Mouse (Mus musculus) neural tube, embryonic 10.5 days (tissue): ENCODE results near the gene D930007J09Rik.

Experiments
- DNase-seq: peaks from one replicate; pipeline ENCODE4 v3.0.0-alpha.2; 2017; ENCODE audit warnings: low spot score; ENCODE audit errors: extremely low spot score

D930007J09Rik gene

DNA sequence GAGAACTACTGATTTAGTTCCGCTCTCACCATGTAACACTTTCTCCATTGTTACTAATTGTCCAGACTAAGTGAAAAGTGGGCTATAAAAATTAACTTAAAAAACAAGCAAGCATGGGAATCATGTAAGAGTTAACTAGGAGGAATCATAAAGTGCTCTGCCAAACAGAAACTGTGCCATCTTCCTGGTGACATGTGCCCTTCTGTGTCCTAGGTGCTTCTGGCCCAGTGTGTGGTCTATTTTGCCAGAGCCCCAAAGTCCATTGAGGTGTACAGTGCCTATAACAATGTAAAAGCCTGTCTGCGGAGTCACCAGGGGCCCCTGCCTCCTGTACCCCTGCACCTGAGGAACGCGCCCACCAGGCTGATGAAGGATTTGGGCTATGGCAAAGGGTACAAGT, 19.0 kb upstream of the D930007J09Rik start:
- no peak for DNase-seq

- DNase-seq: no peak
Observed at GRCm38 (mm10) chr13:32819926-32820325, 17.3 kb upstream of the D930007J09Rik start.

DNA sequence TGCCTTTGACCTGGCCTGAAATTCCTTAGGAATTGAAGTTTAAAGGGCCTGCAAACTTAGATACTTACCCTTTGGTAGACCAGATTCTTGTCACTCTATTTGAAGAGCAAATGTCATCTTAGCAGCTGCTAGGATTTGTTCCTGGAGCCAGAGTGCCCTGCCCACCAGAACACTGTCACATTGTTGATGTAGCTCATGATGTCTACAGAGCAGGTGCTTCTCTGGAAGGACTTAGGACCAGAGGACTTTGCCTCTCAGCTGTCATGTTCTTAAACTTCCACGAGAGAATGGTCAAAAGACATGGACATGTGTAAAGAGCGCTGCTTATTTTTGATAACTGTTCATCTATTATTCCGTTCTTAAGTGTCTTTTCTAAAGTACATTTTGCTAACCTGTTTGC, 16.6 kb upstream of the D930007J09Rik start:
- DNase-seq: no peak

DNA sequence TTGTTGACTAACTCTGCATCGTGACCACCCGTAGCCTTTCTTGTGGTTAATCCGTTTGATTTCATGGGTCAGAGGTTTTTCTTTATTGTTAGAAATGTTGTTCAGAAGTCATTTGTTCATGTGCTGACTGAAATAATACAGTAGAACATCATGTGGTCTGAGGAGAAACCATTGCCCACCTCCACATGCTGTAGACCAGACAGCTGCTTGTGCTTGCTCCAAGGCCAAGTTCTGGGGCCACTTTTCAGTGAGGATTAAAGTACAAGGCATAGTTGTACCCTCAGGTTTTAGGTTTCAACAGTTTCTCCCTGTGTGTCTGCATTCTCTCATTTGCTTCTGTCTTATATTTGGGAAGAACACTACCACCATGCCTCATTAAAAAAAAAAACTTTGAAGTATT, 5.0 kb upstream of the D930007J09Rik start:
- DNase-seq: no peak

GRCm38 (mm10) chr13:32806820-32807219, 4.2 kb upstream of the D930007J09Rik start:
- no peak for DNase-seq

- DNase-seq: no peak
Observed at GRCm38 (mm10) chr13:32803701-32804345, 1.2 kb upstream of the D930007J09Rik start.

DNA sequence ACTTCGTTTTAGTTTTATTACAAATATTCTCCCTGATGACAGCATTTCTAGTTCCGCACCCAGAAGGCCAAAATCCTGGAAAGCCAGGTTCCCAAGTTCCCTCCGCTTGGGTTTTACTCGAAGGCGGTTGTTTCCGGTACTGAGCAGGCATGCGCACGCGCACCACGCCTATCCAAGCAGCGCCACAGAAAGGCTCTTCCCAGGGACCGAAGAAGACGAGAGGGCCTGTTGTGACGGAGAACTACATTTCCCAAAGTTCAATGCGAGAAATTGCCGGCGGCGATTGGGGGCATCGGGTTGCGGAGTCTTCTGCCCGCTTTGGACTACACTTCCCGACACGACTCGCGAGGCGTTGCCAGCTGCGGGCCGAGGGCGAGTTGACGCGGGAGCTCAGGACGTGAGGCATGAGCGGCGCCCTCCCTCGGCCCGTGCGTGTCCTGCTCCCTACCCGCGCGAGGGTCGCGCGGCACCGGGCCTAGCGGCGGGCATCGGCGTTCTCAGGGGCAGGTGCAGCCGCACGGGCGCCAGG, 892 bp downstream of the D930007J09Rik start, which contains the start of gene Wrnip1:
TSS of gene Wrnip1 (plus strand) at position 346 of the 529 bp plus-strand sequence.
- peak; percentile 93 for DNase-seq

GRCm38 (mm10) chr13:32800859-32801258, 1.8 kb downstream of the D930007J09Rik start:
- no peak for DNase-seq

DNA sequence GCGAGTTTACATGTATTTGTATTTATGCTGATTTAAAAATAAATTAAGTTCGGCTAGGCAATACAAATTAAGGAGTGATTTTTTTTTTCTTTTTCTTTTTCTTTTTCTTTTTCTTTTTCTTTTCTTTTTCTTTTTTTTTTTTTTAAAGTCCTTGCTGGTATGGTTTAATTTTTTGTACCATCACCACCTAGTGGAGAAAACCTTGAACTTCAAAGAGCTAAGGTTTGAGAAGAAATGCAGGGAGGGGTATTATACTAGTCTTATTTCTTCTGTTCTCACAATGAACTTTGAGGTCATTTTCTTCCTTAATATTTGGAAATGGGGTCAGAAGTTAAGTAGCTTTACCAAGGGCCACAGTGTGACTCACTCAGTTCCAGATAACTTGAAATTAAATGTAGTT, 3.5 kb downstream of the D930007J09Rik start:
- DNase-seq: no peak

DNA sequence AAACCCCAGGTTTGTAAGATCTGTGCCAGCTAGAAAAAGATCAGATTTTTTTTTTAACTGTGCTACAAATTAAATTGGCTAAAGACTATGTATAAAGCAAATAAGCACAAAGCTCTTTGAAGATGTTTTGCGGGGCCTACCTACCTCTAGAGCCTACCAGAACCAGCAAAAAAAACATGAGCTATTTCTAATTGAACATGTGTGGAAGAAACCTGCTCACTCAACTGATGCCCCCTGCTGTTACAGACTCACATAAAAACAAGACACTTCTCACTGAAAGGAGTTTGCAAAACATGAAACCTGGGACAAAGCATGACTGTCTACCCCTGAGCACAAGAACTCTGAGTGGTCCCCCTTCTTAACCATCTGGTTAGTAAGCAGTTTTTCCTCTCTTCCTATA, 5.6 kb downstream of the D930007J09Rik start:
- DNase-seq: no peak

DNA sequence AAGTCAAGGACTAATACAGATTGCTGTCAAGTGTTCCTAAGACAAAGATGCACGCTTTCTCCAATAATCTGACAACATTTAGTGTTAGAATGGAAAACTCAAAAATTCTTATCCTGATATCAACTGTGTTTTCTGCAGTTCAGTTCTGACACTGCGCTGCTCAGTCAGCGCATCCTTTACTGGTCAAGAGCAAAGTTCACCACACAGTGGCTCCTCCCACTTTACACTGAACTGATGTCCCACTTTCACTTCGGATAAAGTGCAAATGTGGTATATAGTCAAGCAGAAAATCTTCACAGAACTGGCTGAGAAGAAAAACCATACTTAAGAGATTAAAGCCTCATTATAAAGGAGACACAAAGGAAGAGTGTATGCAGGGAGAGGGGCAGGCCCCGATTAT, 7.5 kb downstream of the D930007J09Rik start:
- DNase-seq: no peak

DNA sequence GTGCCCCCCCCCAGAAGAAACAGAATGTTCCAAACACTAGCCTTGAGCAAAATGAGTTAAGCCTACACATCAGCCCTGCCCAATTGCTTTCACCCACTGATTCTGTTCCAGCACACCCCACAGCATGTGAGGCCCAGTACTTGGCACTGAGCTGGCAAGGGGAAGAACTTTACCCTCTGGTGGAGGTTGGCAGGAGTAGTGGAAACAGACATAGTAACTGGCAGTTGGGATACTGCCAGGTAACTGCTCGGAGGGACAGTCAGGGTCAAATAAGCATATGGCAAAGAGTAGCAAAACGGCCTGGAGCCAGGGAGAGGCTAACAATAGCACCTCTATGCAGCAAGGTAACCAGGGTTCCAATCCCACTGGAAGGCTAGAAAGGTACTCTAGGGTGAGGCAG, 8.0 kb downstream of the D930007J09Rik start:
- DNase-seq: no peak

- no peak for DNase-seq
Observed at GRCm38 (mm10) chr13:32789781-32790180, 12.9 kb downstream of the D930007J09Rik start.

DNA sequence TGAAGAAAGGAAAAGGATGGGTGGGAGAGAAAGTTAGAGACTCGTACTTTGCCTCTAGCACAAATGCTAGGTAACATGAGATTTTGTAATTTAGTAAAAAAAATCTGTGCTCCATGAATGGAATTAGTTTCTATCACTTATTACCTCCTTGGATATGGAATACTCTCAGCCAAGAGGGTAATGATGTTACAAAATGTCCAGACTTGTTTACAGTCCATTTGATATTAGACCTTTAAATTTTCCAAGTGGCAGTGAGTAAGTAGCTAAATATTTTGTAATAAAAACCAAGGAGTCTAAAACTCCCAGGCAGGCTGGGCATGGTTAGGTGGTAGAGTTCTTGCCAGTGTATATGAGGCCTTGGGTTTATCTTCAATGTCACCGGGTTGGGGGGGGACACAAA, 15.1 kb downstream of the D930007J09Rik start:
- DNase-seq: no peak

DNA sequence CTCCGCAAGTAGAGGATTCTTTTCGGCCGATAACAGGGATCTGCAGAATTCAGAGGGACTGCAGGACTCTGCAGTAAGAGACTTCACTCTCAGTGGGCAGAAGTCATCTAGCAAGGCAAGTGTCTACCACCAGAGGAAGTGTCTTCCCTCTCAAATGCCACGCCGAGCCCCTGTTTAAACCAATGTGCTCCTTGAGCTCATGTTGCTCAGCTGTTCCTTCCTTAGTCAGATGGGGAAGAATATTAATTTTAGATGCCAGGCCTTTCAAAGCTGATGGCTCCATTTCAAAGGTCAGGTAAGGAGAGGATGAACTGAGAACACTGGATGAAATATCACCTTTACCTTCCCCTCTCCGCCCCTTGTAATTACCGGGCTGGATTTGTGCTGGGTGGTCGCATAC, 18.8 kb downstream of the D930007J09Rik start, which contains the start of gene Mylk4:
TSS of gene Mylk4 (minus strand) at position 139 of the 400 bp plus-strand sequence.
- no peak for DNase-seq

GRCm38 (mm10) chr13:32783055-32783454, 19.6 kb downstream of the D930007J09Rik start:
- no peak for DNase-seq

- no peak for DNase-seq
Observed at GRCm38 (mm10) chr13:32778861-32779260, 23.8 kb downstream of the D930007J09Rik start.

GRCm38 (mm10) chr13:32776350-32776749, 26.3 kb downstream of the D930007J09Rik start:
- DNase-seq: no peak

- no peak for DNase-seq
Observed at GRCm38 (mm10) chr13:32775889-32776288, 26.8 kb downstream of the D930007J09Rik start.

GRCm38 (mm10) chr13:32769960-32770359, 32.7 kb downstream of the D930007J09Rik start:
- DNase-seq: no peak

GRCm38 (mm10) chr13:32768104-32768503, 34.5 kb downstream of the D930007J09Rik start:
- no peak for DNase-seq

GRCm38 (mm10) chr13:32764448-32764847, 38.2 kb downstream of the D930007J09Rik start:
- no peak for DNase-seq

- DNase-seq: no peak
Observed at GRCm38 (mm10) chr13:32763141-32763540, 39.5 kb downstream of the D930007J09Rik start.
